Mouse (Mus musculus) kidney, embryonic 14.5 days (tissue): ENCODE measurements around the gene Ndufab1. TPM values are rescaled to one million over a fixed set of nuclear protein-coding genes. Genes with fewer than 3 reads are reported as not detected.

Experiments used
- ATAC-seq: fragments of 200-750 bp; cut with Nextera tagmentation; 2 replicates; pipeline ENCODE4 v1.8.0; 2017; ENCODE audit warnings: moderate number of reproducible peaks, mild to moderate bottlenecking, moderate TSS enrichment, moderate library complexity; ENCODE audit not compliant: low FRiP score, low TSS enrichment
- H3K27ac ChIP-seq: fragments of 300-500 bp; sonication (generic); 2 replicates; pipeline ENCODE4 v1.5.1; 2014; ENCODE audit warnings: low read depth, mild to moderate bottlenecking, low read length, moderate library complexity, mixed read lengths
- H3K27me3 ChIP-seq: fragments of 300-500 bp; sonication (generic); 2 replicates; pipeline ENCODE4 v1.6.1; 2014; ENCODE audit warnings: mild to moderate bottlenecking, low read length; ENCODE audit not compliant: control insufficient read depth, insufficient read depth
- H3K36me3 ChIP-seq: fragments of 300-500 bp; sonication (generic); 2 replicates; pipeline ENCODE4 v1.6.1; 2014; ENCODE audit warnings: low read length, mixed read lengths; ENCODE audit not compliant: control insufficient read depth, insufficient read depth
- H3K4me1 ChIP-seq: fragments of 300-500 bp; sonication (generic); 2 replicates; pipeline ENCODE4 v1.6.1; 2014; ENCODE audit warnings: low read length, mixed read lengths; ENCODE audit not compliant: control insufficient read depth, insufficient read depth
- H3K4me2 ChIP-seq: fragments of 300-500 bp; sonication (generic); replicated peaks from 2 replicates; pipeline ENCODE4 v1.6.1; 2014; ENCODE audit warnings: low read depth, mild to moderate bottlenecking, low read length
- H3K4me3 ChIP-seq: fragments of 300-500 bp; sonication (generic); 2 replicates; pipeline ENCODE4 v1.5.1; 2014; ENCODE audit warnings: mild to moderate bottlenecking, low read length
- H3K9ac ChIP-seq: fragments of 300-500 bp; sonication (generic); 2 replicates; pipeline ENCODE4 v1.6.1; 2014; ENCODE audit warnings: low read depth, mild to moderate bottlenecking, low read length, moderate library complexity
- H3K9me3 ChIP-seq: fragments of 300-500 bp; sonication (generic); 2 replicates; pipeline ENCODE4 v1.6.1; 2016; ENCODE audit warnings: low read length; ENCODE audit not compliant: control insufficient read depth
- WGBS: fragments of 180-500 bp; shearing (Covaris S2); extraction: QIAGEN DNeasy Blood & Tissue Kit; methylation state at CpG from one replicate; pipeline ENCODE4 v1.1.7; 2014; 5-methylcytosine and 5-hydroxymethylcytosine counted together
- polyA plus RNA-seq: library from polyadenylated mRNA; unstranded; fragments of >200 nt; fragmentation: Nextera tagmentation; extraction: Ambion mirVana; gene quantifications from 2 replicates; pipeline ENCODE4 v1.2.1, GENCODE M21; 2014

Gene Ndufab1
- polyA plus RNA-seq, 1 experiment from 2014 or later, result 713 TPM

GRCm38 (mm10) chr7:122048191-122048590, 53.5 kb downstream of the Ndufab1 start:
- Histone ChIP-seq H3K27ac (no peak overlapping the region), H3K27me3 (no peaks in the 10 kb centered on the region), H3K4me2 (no peak overlapping the region), H3K9me3 (no peaks in the 10 kb centered on the region), H3K4me1 (no peaks in the 10 kb centered on the region), H3K36me3 (peaks cover 39% of the 10 kb centered on the region), H3K4me3 (no peak overlapping the region), H3K9ac (no peak overlapping the region)
- 97% methylated on average over 9 of the region's 9 CpGs for WGBS
- no peak for ATAC-seq

GRCm38 (mm10) chr7:122046813-122047212, 54.9 kb downstream of the Ndufab1 start:
- peaks cover 42% of the 10 kb centered on the region for H3K36me3 ChIP-seq
- WGBS, result 90% methylated on average over 2 of the region's 2 CpGs

DNA sequence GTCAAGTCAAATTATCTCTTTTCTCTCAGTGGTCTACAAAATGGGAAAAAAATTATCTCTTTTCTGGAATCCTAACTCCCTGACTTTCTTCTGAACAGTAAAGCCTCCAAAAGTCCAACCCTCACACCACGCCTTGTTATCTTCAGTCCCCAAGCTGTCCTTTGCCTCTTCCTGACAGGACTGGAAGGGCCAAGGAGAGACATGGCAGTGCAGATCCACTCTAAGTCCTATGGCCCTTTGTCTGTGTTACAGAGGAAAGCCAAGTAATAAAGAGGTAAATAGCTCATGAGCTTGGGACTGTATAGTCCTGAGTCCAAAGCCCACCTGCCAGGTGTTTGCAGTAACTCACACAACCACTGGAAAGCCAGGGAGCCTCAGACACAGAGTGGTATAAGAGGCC, 56.0 kb downstream of the Ndufab1 start:
- ATAC-seq, result no peak

More at GRCm38 (mm10) chr7:122046813-122047212, 54.9 kb downstream of the Ndufab1 start:
- ATAC-seq, result no peak
- Histone ChIP-seq H3K27me3 (no peaks in the 10 kb centered on the region), H3K4me1 (no peaks in the 10 kb centered on the region), H3K4me2 (no peak overlapping the region), H3K4me3 (no peak overlapping the region), H3K27ac (no peak overlapping the region), H3K9ac (no peak overlapping the region), H3K9me3 (no peaks in the 10 kb centered on the region)

DNA sequence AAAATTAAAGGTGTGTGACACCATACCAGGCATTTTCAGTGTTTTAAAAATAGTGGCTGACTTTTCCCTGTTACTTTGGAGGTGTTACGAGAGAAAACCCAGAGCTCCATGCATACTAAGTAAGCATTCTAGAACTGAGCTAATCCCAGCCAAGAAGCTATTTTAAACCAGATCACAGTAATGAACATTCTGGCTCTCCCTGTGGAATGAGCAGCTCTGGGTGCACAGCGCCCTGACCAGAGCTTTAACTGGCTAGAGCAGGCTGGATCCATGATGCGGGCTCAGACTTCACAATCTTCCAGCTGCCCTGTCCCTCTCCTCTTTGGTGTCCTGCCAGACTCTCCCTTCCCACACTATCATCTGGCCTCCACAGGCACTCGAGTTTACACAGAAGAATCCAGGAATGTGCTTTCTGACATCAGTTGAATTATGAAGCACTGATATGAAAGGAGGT, 56.5 kb downstream of the Ndufab1 start:
- no peak overlapping the region for H3K4me3 ChIP-seq
- H3K9ac ChIP-seq, result no peak overlapping the region
- H3K27ac ChIP-seq, result no peak overlapping the region
- H3K36me3 ChIP-seq, result peaks cover 48% of the 10 kb centered on the region
- 77% methylated on average over 4 of the region's 4 CpGs for WGBS
- no peaks in the 10 kb centered on the region for H3K27me3 ChIP-seq
- H3K4me1 ChIP-seq, result no peaks in the 10 kb centered on the region
- H3K4me2 ChIP-seq, result no peak overlapping the region
- ATAC-seq, result no peak
- H3K9me3 ChIP-seq, result no peaks in the 10 kb centered on the region

More for the DNA sequence above, 56.0 kb downstream of the Ndufab1 start:
- no peaks in the 10 kb centered on the region for H3K9me3 ChIP-seq
- WGBS, result 89% methylated on average over 1 of the region's 1 CpGs
- H3K9ac ChIP-seq, result no peak overlapping the region
- no peak overlapping the region for H3K27ac ChIP-seq
- H3K4me2 ChIP-seq, result no peak overlapping the region
- no peaks in the 10 kb centered on the region for H3K4me1 ChIP-seq
- no peak overlapping the region for H3K4me3 ChIP-seq
- H3K36me3 ChIP-seq, result peaks cover 45% of the 10 kb centered on the region
- H3K27me3 ChIP-seq, result no peaks in the 10 kb centered on the region

DNA sequence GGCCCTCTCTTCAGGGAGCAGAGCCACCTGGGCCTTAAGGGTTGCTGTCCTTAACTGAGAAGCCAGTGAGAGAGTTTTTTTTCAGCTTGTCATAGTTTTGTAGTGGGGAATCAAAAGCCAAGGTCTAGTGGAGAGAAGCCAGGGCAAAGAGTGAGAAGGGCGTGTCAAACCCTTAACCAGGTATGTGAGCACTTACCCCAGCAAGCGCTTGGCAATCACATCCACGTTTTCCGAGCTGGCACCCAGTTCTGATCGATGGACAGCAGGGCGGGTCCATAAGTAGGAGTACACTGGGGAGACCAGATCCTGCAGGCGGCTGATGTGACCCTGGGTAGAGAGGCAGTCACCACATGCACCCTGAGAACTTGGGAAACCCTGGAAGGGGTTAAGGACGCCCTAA, 57.6 kb downstream of the Ndufab1 start:
- H3K4me2 ChIP-seq, result no peak overlapping the region
- no peak overlapping the region for H3K27ac ChIP-seq
- ATAC-seq, result no peak
- H3K9ac ChIP-seq, result no peak overlapping the region
- H3K36me3 ChIP-seq, result peaks cover 54% of the 10 kb centered on the region
- H3K27me3 ChIP-seq, result no peaks in the 10 kb centered on the region
- no peak overlapping the region for H3K4me3 ChIP-seq
- 86% methylated on average over 8 of the region's 8 CpGs for WGBS
- H3K9me3 ChIP-seq, result no peaks in the 10 kb centered on the region
- H3K4me1 ChIP-seq, result no peaks in the 10 kb centered on the region

Other genes with a start within 250 kb of the Ndufab1 start
- 20.5 and 24.9 TPM in 2 replicates for gene Scnn1b, start 236.8 kb downstream of the Ndufab1 start, polyA plus RNA-seq
- 15.6 and 28.3 TPM in 2 replicates for gene Cog7, start 120.2 kb downstream of the Ndufab1 start, polyA plus RNA-seq
- gene Gga2, start 80.7 kb downstream of the Ndufab1 start, polyA plus RNA-seq, result 55.9 and 56.1 TPM in 2 replicates
- 60.0 and 101 TPM in 2 replicates for gene Ubfd1, start 34.7 kb downstream of the Ndufab1 start, polyA plus RNA-seq
- 13.4 and 19.6 TPM in 2 replicates for gene Ears2, start 34.6 kb downstream of the Ndufab1 start, polyA plus RNA-seq
- 16.8 and 23.0 TPM in 2 replicates for gene Palb2, start 31.1 kb upstream of the Ndufab1 start, polyA plus RNA-seq
- gene Dctn5, start 31.2 kb upstream of the Ndufab1 start, polyA plus RNA-seq, result 107 and 113 TPM in 2 replicates
- 114 and 133 TPM in 2 replicates for gene Plk1, start 57.6 kb upstream of the Ndufab1 start, polyA plus RNA-seq
- gene Ern2, start 84.3 kb upstream of the Ndufab1 start, polyA plus RNA-seq, result not detected in 2 replicates
- gene Chp2, start 117.6 kb upstream of the Ndufab1 start, polyA plus RNA-seq, result 0.17 and 0.38 TPM in 2 replicates
- gene Prkcb, start 186.9 kb upstream of the Ndufab1 start, polyA plus RNA-seq, result 3.5 and 4.1 TPM in 2 replicates